Mouse (Mus musculus): ENCODE measurements at regions not wholly inside any gene's neighbourhood (a gene's known extent, or its start where the extent isn't known, plus 50 kb on each side); places are given as distances from the start of the nearest gene placed in this dataset.

- intact Hi-C loops (cut with DNase I): no loop called here
- DNase-seq: no peak
Observed at GRCm38 (mm10) chr1:143946933-143947332, 57.0 kb downstream of the Rgs2 start.

GRCm38 (mm10) chr1:143941465-143941864 is 62.5 kb downstream of the Rgs2 start:
- intact Hi-C loops (cut with DNase I): no loop called here
- DNase-seq: peak; percentile 54 to 60

- intact Hi-C loops (cut with DNase I): no loop called here
- no peak for DNase-seq
Observed at GRCm38 (mm10) chr1:143939511-143939910, 64.5 kb downstream of the Rgs2 start.

- intact Hi-C loops (cut with DNase I): no loop called here
Observed at GRCm38 (mm10) chr1:143938569-143938968, 65.4 kb downstream of the Rgs2 start.

GRCm38 (mm10) chr1:143930798-143931197 is 73.2 kb downstream of the Rgs2 start:
- intact Hi-C loops (cut with DNase I): no loop called here
- no peak for DNase-seq

More at GRCm38 (mm10) chr1:143938569-143938968, 65.4 kb downstream of the Rgs2 start:
- DNase-seq: no peak

- intact Hi-C loops (cut with DNase I): no loop called here
- no peak for DNase-seq
Observed at GRCm38 (mm10) chr1:143929567-143930165, 74.3 kb downstream of the Rgs2 start.

- intact Hi-C loops (cut with DNase I): no loop called here
- DNase-seq: no peak
Observed at GRCm38 (mm10) chr1:143922499-143922898, 81.5 kb downstream of the Rgs2 start.

GRCm38 (mm10) chr1:143920256-143920655 is 83.7 kb downstream of the Rgs2 start:
- no peak for DNase-seq
- intact Hi-C loops (cut with DNase I): no loop called here

- DNase-seq: no peak
Observed at GRCm38 (mm10) chr1:143918949-143919348, 85.0 kb downstream of the Rgs2 start.

GRCm38 (mm10) chr1:143918146-143918774 is 85.7 kb downstream of the Rgs2 start:
- intact Hi-C loops (cut with DNase I): loop anchor here (5.0 kb wide), 2 partner anchors 84 to 106 kb away; partner anchors contain the start of gene Rgs2

More at GRCm38 (mm10) chr1:143918949-143919348, 85.0 kb downstream of the Rgs2 start:
- intact Hi-C loops (cut with DNase I): loop anchor here (5.0 kb wide), 2 partner anchors 83 to 107 kb away; partner anchors contain the start of gene Rgs2

GRCm38 (mm10) chr1:143917623-143918022 is 86.3 kb downstream of the Rgs2 start:
- intact Hi-C loops (cut with DNase I): loop anchor here (5.0 kb wide), 2 partner anchors 85 to 105 kb away; partner anchors contain the start of gene Rgs2
- peak; percentile 37 to 46 for DNase-seq

More at GRCm38 (mm10) chr1:143918146-143918774, 85.7 kb downstream of the Rgs2 start:
- no peak for DNase-seq

GRCm38 (mm10) chr1:143916587-143916986 is 87.4 kb downstream of the Rgs2 start:
- peak; percentile 28 to 36 for DNase-seq

GRCm38 (mm10) chr1:143912586-143912985 is 91.4 kb downstream of the Rgs2 start:
- intact Hi-C loops (cut with DNase I): no loop called here
- DNase-seq: no peak

More at GRCm38 (mm10) chr1:143916587-143916986, 87.4 kb downstream of the Rgs2 start:
- intact Hi-C loops (cut with DNase I): loop anchor here (5.0 kb wide), 2 partner anchors 86 to 104 kb away; partner anchors contain the start of gene Rgs2

GRCm38 (mm10) chr1:143911230-143911629 is 92.7 kb downstream of the Rgs2 start:
- no peak for DNase-seq
- intact Hi-C loops (cut with DNase I): no loop called here

GRCm38 (mm10) chr1:143910530-143910929 is 93.4 kb downstream of the Rgs2 start:
- intact Hi-C loops (cut with DNase I): no loop called here
- no peak for DNase-seq

- intact Hi-C loops (cut with DNase I): no loop called here
- DNase-seq: no peak
Observed at GRCm38 (mm10) chr1:143907312-143907711, 96.6 kb downstream of the Rgs2 start.

GRCm38 (mm10) chr1:143906881-143907280 is 97.1 kb downstream of the Rgs2 start:
- intact Hi-C loops (cut with DNase I): no loop called here

GRCm38 (mm10) chr1:143903985-143904384 is 100.0 kb downstream of the Rgs2 start:
- intact Hi-C loops (cut with DNase I): loop anchor here (5.0 kb wide), 1 partner anchor 82 kb away; no protein-coding TSS in a partner anchor
- DNase-seq: no peak

More at GRCm38 (mm10) chr1:143906881-143907280, 97.1 kb downstream of the Rgs2 start:
- DNase-seq: no peak

GRCm38 (mm10) chr1:143903234-143903633 is 100.7 kb downstream of the Rgs2 start:
- intact Hi-C loops (cut with DNase I): loop anchor here (5.0 kb wide), 1 partner anchor 81 kb away; no protein-coding TSS in a partner anchor
- DNase-seq: no peak

- intact Hi-C loops (cut with DNase I): loop anchor here (5.0 kb wide), 1 partner anchor 79 kb away; no protein-coding TSS in a partner anchor
- DNase-seq: no peak
Observed at GRCm38 (mm10) chr1:143901127-143901920, 102.6 kb downstream of the Rgs2 start.

GRCm38 (mm10) chr1:143888510-143888909 is 111.4 kb downstream of the Uchl5 start:
- DNase-seq: no peak
- intact Hi-C loops (cut with DNase I): no loop called here
